Mouse (Mus musculus): ENCODE data around the gene Psmc3ip. TPM values are rescaled to one million over a fixed set of nuclear protein-coding genes. Genes with fewer than 3 reads are reported as not detected.

The Psmc3ip gene
- polyA plus RNA-seq, 1 experiment from 2014 or later = 64.8 TPM

- 87% methylated on average over 5 of the region's 5 CpGs for WGBS
- Histone ChIP-seq H3K9me3 (ENCODE audit: control insufficient read depth, low read length) (no peaks in the 10 kb centered on the region), H3K9ac (ENCODE audit: low read length) (no peak overlapping the region), H3K4me3 (ENCODE audit: low read depth, low read length) (no peak overlapping the region), H3K4me2 (no peak overlapping the region), H3K4me1 (ENCODE audit: control insufficient read depth, insufficient read depth, low read length) (no peaks in the 10 kb centered on the region), H3K36me3 (ENCODE audit: control insufficient read depth, insufficient read depth, low read length) (peaks cover 10% of the 10 kb centered on the region), H3K27ac (ENCODE audit: low read depth, low read length) (no peak overlapping the region), H3K27me3 (ENCODE audit: control insufficient read depth, insufficient read depth, low read length) (no peaks in the 10 kb centered on the region)
- no peak for ATAC-seq (ENCODE audit: low FRiP score)
- DNase-seq (ENCODE audit: low spot score, missing footprints) = no peak
Observed at GRCm38 (mm10) chr11:101103011-101103410, 7.8 kb upstream of the Psmc3ip start.

GRCm38 (mm10) chr11:101098231-101098630, 3.0 kb upstream of the Psmc3ip start:
- Histone ChIP-seq H3K9me3 (ENCODE audit: control insufficient read depth, low read length) (no peaks in the 10 kb centered on the region), H3K9ac (ENCODE audit: low read length) (no peak overlapping the region), H3K36me3 (ENCODE audit: control insufficient read depth, insufficient read depth, low read length) (peaks cover 17% of the 10 kb centered on the region), H3K27ac (ENCODE audit: low read depth, low read length) (no peak overlapping the region), H3K4me2 (no peak overlapping the region), H3K4me3 (ENCODE audit: low read depth, low read length) (no peak overlapping the region), H3K27me3 (ENCODE audit: control insufficient read depth, insufficient read depth, low read length) (no peaks in the 10 kb centered on the region), H3K4me1 (ENCODE audit: control insufficient read depth, insufficient read depth, low read length) (peaks cover 8% of the 10 kb centered on the region)
- WGBS = 91% methylated on average over 8 of the region's 8 CpGs
- DNase-seq (ENCODE audit: low spot score, missing footprints) = no peak
- ATAC-seq (ENCODE audit: low FRiP score) = no peak

DNA sequence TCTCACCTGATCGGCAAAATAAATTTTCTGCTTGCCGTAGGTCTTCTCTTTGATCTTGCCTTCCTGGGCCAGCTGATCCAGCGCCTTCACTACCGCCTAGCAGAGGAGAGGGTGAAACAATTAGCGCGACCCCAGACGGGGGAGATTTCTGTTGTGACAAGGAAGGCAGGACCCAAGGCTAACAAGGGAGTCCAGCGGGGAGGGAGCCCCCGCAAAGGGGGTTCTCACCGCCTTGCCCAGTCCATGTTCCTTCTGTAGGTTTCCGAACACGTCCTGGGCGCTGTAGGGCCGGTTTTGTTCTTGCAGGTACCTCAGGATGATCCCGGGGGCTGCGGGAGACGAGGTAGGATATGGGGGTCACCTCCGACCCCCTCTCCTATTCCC, 314 bp downstream of the Psmc3ip start:
- WGBS = under 1% methylated on average over 18 of the region's 18 CpGs
- Histone ChIP-seq H3K4me2 (peak overlapping the region; percentile 90), H3K9ac (ENCODE audit: low read length) (peak overlapping the region; percentile 79), H3K27ac (ENCODE audit: low read depth, low read length) (0 out of 2 replicates have a peak overlapping the region, but pooled peaks have one; percentile 20), H3K4me1 (ENCODE audit: control insufficient read depth, insufficient read depth, low read length) (peaks cover 8% of the 10 kb centered on the region), H3K36me3 (ENCODE audit: control insufficient read depth, insufficient read depth, low read length) (peaks cover 26% of the 10 kb centered on the region), H3K4me3 (ENCODE audit: low read depth, low read length) (peak overlapping the region; percentile 65), H3K27me3 (ENCODE audit: control insufficient read depth, insufficient read depth, low read length) (no peaks in the 10 kb centered on the region), H3K9me3 (ENCODE audit: control insufficient read depth, low read length) (no peaks in the 10 kb centered on the region)
- ATAC-seq (ENCODE audit: low FRiP score) (no peak; the same call in 1 of the 2 replicates), DNase-seq (ENCODE audit: low spot score, missing footprints) (no peak)

- H3K27me3 ChIP-seq (ENCODE audit: control insufficient read depth, insufficient read depth, low read length) = no peaks in the 10 kb centered on the region
- H3K4me2 ChIP-seq = no peak overlapping the region
- H3K4me3 ChIP-seq (ENCODE audit: low read depth, low read length) = no peak overlapping the region
- WGBS = 93% methylated on average over 1 of the region's 1 CpGs
- H3K36me3 ChIP-seq (ENCODE audit: control insufficient read depth, insufficient read depth, low read length) = peaks cover 19% of the 10 kb centered on the region
- peak; percentile 71 for DNase-seq (ENCODE audit: low spot score, missing footprints)
- ATAC-seq (ENCODE audit: low FRiP score) = no peak
- H3K9ac ChIP-seq (ENCODE audit: low read length) = no peak overlapping the region
- H3K27ac ChIP-seq (ENCODE audit: low read depth, low read length) = no peak overlapping the region
- no peaks in the 10 kb centered on the region for H3K9me3 ChIP-seq (ENCODE audit: control insufficient read depth, low read length)
- peaks cover 23% of the 10 kb centered on the region for H3K4me1 ChIP-seq (ENCODE audit: control insufficient read depth, insufficient read depth, low read length)
Observed at GRCm38 (mm10) chr11:101089931-101090330, 5.3 kb downstream of the Psmc3ip start.

GRCm38 (mm10) chr11:101087682-101088055, 7.6 kb downstream of the Psmc3ip start:
- Histone ChIP-seq H3K4me1 (ENCODE audit: control insufficient read depth, insufficient read depth, low read length) (peaks cover 25% of the 10 kb centered on the region), H3K27me3 (ENCODE audit: control insufficient read depth, insufficient read depth, low read length) (no peaks in the 10 kb centered on the region), H3K36me3 (ENCODE audit: control insufficient read depth, insufficient read depth, low read length) (peaks cover 13% of the 10 kb centered on the region), H3K4me3 (ENCODE audit: low read depth, low read length) (peak overlapping the region; percentile 80), H3K4me2 (peak overlapping the region; percentile 95), H3K9ac (ENCODE audit: low read length) (peak overlapping the region; percentile 81), H3K27ac (ENCODE audit: low read depth, low read length) (0 out of 2 replicates have a peak overlapping the region, but pooled peaks have one; percentile 27), H3K9me3 (ENCODE audit: control insufficient read depth, low read length) (no peaks in the 10 kb centered on the region)
- DNase-seq (ENCODE audit: low spot score, missing footprints) (no peak), ATAC-seq (ENCODE audit: low FRiP score) (no peak)
- 11% methylated on average over 8 of the region's 8 CpGs for WGBS

- peak within 1 kb of the TSS; percentile 77 for H3K27ac ChIP-seq (ENCODE audit: low read depth, low read length)
- peak within 1 kb of the TSS; percentile 95 for H3K4me2 ChIP-seq
- H3K36me3 ChIP-seq (ENCODE audit: control insufficient read depth, insufficient read depth, low read length) = peaks cover 9% of the 10 kb centered on the region
- peak; percentile 81 for ATAC-seq (ENCODE audit: low FRiP score)
- WGBS = 2% methylated on average over 52 of the region's 52 CpGs
- no peaks in the 10 kb centered on the region for H3K27me3 ChIP-seq (ENCODE audit: control insufficient read depth, insufficient read depth, low read length)
- peak within 1 kb of the TSS; percentile 80 for H3K4me3 ChIP-seq (ENCODE audit: low read depth, low read length)
- peaks cover 25% of the 10 kb centered on the region for H3K4me1 ChIP-seq (ENCODE audit: control insufficient read depth, insufficient read depth, low read length)
- peak; percentile 98 for DNase-seq (ENCODE audit: low spot score, missing footprints)
- H3K9ac ChIP-seq (ENCODE audit: low read length) = peak within 1 kb of the TSS; percentile 81
- H3K9me3 ChIP-seq (ENCODE audit: control insufficient read depth, low read length) = no peaks in the 10 kb centered on the region
Observed at GRCm38 (mm10) chr11:101086756-101087681, 8.2 kb downstream of the Psmc3ip start, which contains the start of gene Mlx. Gene Mlx, plus strand, starts transcription at chr11:101087277.

GRCm38 (mm10) chr11:101086323-101086674, 8.9 kb downstream of the Psmc3ip start:
- ATAC-seq (ENCODE audit: low FRiP score) (no peak), DNase-seq (ENCODE audit: low spot score, missing footprints) (no peak)
- peaks cover 9% of the 10 kb centered on the region for H3K36me3 ChIP-seq (ENCODE audit: control insufficient read depth, insufficient read depth, low read length)
- H3K4me3 ChIP-seq (ENCODE audit: low read depth, low read length) = peak overlapping the region; percentile 80
- H3K4me1 ChIP-seq (ENCODE audit: control insufficient read depth, insufficient read depth, low read length) = peaks cover 25% of the 10 kb centered on the region
- H3K27me3 ChIP-seq (ENCODE audit: control insufficient read depth, insufficient read depth, low read length) = peaks cover 3% of the 10 kb centered on the region; the same call in 1 of the 2 replicates
- WGBS = 87% methylated on average over 6 of the region's 6 CpGs
- H3K9me3 ChIP-seq (ENCODE audit: control insufficient read depth, low read length) = no peaks in the 10 kb centered on the region
- H3K27ac ChIP-seq (ENCODE audit: low read depth, low read length) = peak overlapping the region; percentile 77; the same call in 1 of the 2 replicates
- H3K4me2 ChIP-seq = peak overlapping the region; percentile 95
- peak overlapping the region; percentile 81 for H3K9ac ChIP-seq (ENCODE audit: low read length)

- Histone ChIP-seq H3K9me3 (ENCODE audit: control insufficient read depth, low read length) (no peaks in the 10 kb centered on the region), H3K4me3 (ENCODE audit: low read depth, low read length) (no peak overlapping the region), H3K36me3 (ENCODE audit: control insufficient read depth, insufficient read depth, low read length) (peaks cover 5% of the 10 kb centered on the region), H3K4me1 (ENCODE audit: control insufficient read depth, insufficient read depth, low read length) (peaks cover 25% of the 10 kb centered on the region), H3K27ac (ENCODE audit: low read depth, low read length) (no peak overlapping the region), H3K9ac (ENCODE audit: low read length) (no peak overlapping the region), H3K4me2 (no peak overlapping the region), H3K27me3 (ENCODE audit: control insufficient read depth, insufficient read depth, low read length) (peaks cover 8% of the 10 kb centered on the region)
- no peak for ATAC-seq (ENCODE audit: low FRiP score)
- peak; percentile 28 for DNase-seq (ENCODE audit: low spot score, missing footprints)
- WGBS = 90% methylated on average over 18 of the region's 18 CpGs
Observed at GRCm38 (mm10) chr11:101085617-101086322, 9.5 kb downstream of the Psmc3ip start.

- H3K4me1 ChIP-seq (ENCODE audit: control insufficient read depth, insufficient read depth, low read length) = peaks cover 25% of the 10 kb centered on the region
- 91% methylated on average over 12 of the region's 12 CpGs for WGBS
- no peak overlapping the region for H3K4me2 ChIP-seq
- no peaks in the 10 kb centered on the region for H3K9me3 ChIP-seq (ENCODE audit: control insufficient read depth, low read length)
- H3K27me3 ChIP-seq (ENCODE audit: control insufficient read depth, insufficient read depth, low read length) = peaks cover 17% of the 10 kb centered on the region
- H3K9ac ChIP-seq (ENCODE audit: low read length) = no peak overlapping the region
- peaks cover 5% of the 10 kb centered on the region for H3K36me3 ChIP-seq (ENCODE audit: control insufficient read depth, insufficient read depth, low read length)
- ATAC-seq (ENCODE audit: low FRiP score) (no peak), DNase-seq (ENCODE audit: low spot score, missing footprints) (no peak)
- no peak overlapping the region for H3K4me3 ChIP-seq (ENCODE audit: low read depth, low read length)
- no peak overlapping the region for H3K27ac ChIP-seq (ENCODE audit: low read depth, low read length)
Observed at GRCm38 (mm10) chr11:101084811-101085210, 10.4 kb downstream of the Psmc3ip start.
